Mouse (Mus musculus): ENCODE measurements around the gene Cdca7l.
"Not testable (repeated sequence)": the region's sequence is repeated elsewhere in the genome, so short reads cannot be mapped to it uniquely, and the experiment has no call there.

The Cdca7l gene

GRCm38 (mm10) chr12:117803989-117804388 is at the start of gene Cdca7l:
TSS of gene Cdca7l (plus strand) at chr12:117804289.
- not testable (repeated sequence) for DNase-seq (ENCODE audit: low spot score in 2 of 2)

GRCm38 (mm10) chr12:117756010-117756409 is 48.1 kb upstream of the Cdca7l start:
- DNase-seq (ENCODE audit: low spot score in 2 of 2) = peak; percentile 47 to 55

- DNase-seq (ENCODE audit: low spot score in 2 of 2) = no peak
Measured at GRCm38 (mm10) chr12:117760373-117760772, 43.7 kb upstream of the Cdca7l start.

- DNase-seq (ENCODE audit: low spot score in 2 of 2) = no peak
Measured at GRCm38 (mm10) chr12:117760846-117761245, 43.2 kb upstream of the Cdca7l start.

- DNase-seq (ENCODE audit: low spot score in 2 of 2) = no peak
Measured at GRCm38 (mm10) chr12:117761698-117762097, 42.4 kb upstream of the Cdca7l start.

GRCm38 (mm10) chr12:117763247-117763646 is 40.8 kb upstream of the Cdca7l start:
- DNase-seq (ENCODE audit: low spot score in 2 of 2) = peak; percentile 37 to 44

- DNase-seq (ENCODE audit: low spot score in 2 of 2) = peak; percentile 67 to 81
Measured at GRCm38 (mm10) chr12:117764839-117765238, 39.2 kb upstream of the Cdca7l start.

- peak in 1 of 2 experiments; percentile 44 for DNase-seq (ENCODE audit: low spot score in 2 of 2)
Measured at GRCm38 (mm10) chr12:117769113-117769512, 35.0 kb upstream of the Cdca7l start.

- DNase-seq (ENCODE audit: low spot score in 2 of 2) = no peak
Measured at GRCm38 (mm10) chr12:117770211-117770610, 33.9 kb upstream of the Cdca7l start.

- DNase-seq (ENCODE audit: low spot score in 2 of 2) = no peak
Measured at GRCm38 (mm10) chr12:117771156-117771555, 32.9 kb upstream of the Cdca7l start.

- DNase-seq (ENCODE audit: low spot score in 2 of 2) = peak in 1 of 2 experiments; percentile 21
Measured at GRCm38 (mm10) chr12:117772638-117773037, 31.5 kb upstream of the Cdca7l start.

- DNase-seq (ENCODE audit: low spot score in 2 of 2) = no peak
Measured at GRCm38 (mm10) chr12:117776841-117777240, 27.2 kb upstream of the Cdca7l start.

- no peak for DNase-seq (ENCODE audit: low spot score in 2 of 2)
Measured at GRCm38 (mm10) chr12:117781360-117781759, 22.7 kb upstream of the Cdca7l start.

GRCm38 (mm10) chr12:117783426-117783825 is 20.7 kb upstream of the Cdca7l start:
- no peak for DNase-seq (ENCODE audit: low spot score in 2 of 2)

- no peak for DNase-seq (ENCODE audit: low spot score in 2 of 2)
Measured at GRCm38 (mm10) chr12:117786621-117787020, 17.5 kb upstream of the Cdca7l start.

- DNase-seq (ENCODE audit: low spot score in 2 of 2) = no peak
Measured at GRCm38 (mm10) chr12:117788513-117789011, 15.5 kb upstream of the Cdca7l start.

- no peak for DNase-seq (ENCODE audit: low spot score in 2 of 2)
Measured at GRCm38 (mm10) chr12:117789017-117789416, 15.1 kb upstream of the Cdca7l start.

GRCm38 (mm10) chr12:117795303-117795702 is 8.8 kb upstream of the Cdca7l start:
- no peak for DNase-seq (ENCODE audit: low spot score in 2 of 2)

GRCm38 (mm10) chr12:117805576-117805975 is 1.5 kb downstream of the Cdca7l start:
- no peak for DNase-seq (ENCODE audit: low spot score in 2 of 2)

- no peak for DNase-seq (ENCODE audit: low spot score in 2 of 2)
Measured at GRCm38 (mm10) chr12:117806007-117806451, 1.9 kb downstream of the Cdca7l start.

- DNase-seq (ENCODE audit: low spot score in 2 of 2) = no peak
Measured at GRCm38 (mm10) chr12:117806470-117806869, 2.4 kb downstream of the Cdca7l start.

- no peak for DNase-seq (ENCODE audit: low spot score in 2 of 2)
Measured at GRCm38 (mm10) chr12:117807637-117808036, 3.5 kb downstream of the Cdca7l start.

GRCm38 (mm10) chr12:117808355-117809326 is 4.6 kb downstream of the Cdca7l start:
- DNase-seq (ENCODE audit: low spot score in 2 of 2) = no peak
